Mouse (Mus musculus): Measurements from ENCODE around the gene Ptprg.

- TF ChIP-seq POLR2A (IDR thresholded peaks at IDR 0.05; ENCODE audit: control insufficient read depth, low read depth, low read length) (no peak), CTCF (IDR thresholded peaks at IDR 0.05; ENCODE audit: control insufficient read depth, insufficient read depth, insufficient replicate concordance, low read depth, low read length) (no peak)
Measured at GRCm38 (mm10) chr14:11955020-11955882, 401.9 kb downstream of the Ptprg start.
